Mouse (Mus musculus) cerebellum, adult 2 months (tissue): ENCODE results near the gene Rbak. TPM values are rescaled to one million over a fixed set of nuclear protein-coding genes. Genes with fewer than 3 reads are reported as not detected.
"Not testable (repeated sequence)": the region's sequence is repeated elsewhere in the genome, so short reads cannot be mapped to it uniquely, and the experiment has no call there.

Experiments
- DNase-seq, 2 experiments: peaks; one replicate each; pipeline ENCODE4 v3.0.0; 2021
- H3K27ac ChIP-seq: fragments of 200-500 bp; 2 replicates; pipeline ENCODE4 v1.5.1; 2012; ENCODE audit warnings: low read length, control low read depth, inconsistent platforms; ENCODE audit not compliant: insufficient read depth
- H3K27me3 ChIP-seq: fragments of 200-500 bp; 2 replicates; pipeline ENCODE4 v1.6.1; 2012; ENCODE audit warnings: inconsistent platforms, mild to moderate bottlenecking, low read length, moderate library complexity; ENCODE audit not compliant: control insufficient read depth, insufficient read depth
- H3K4me1 ChIP-seq: fragments of 200-500 bp; 2 replicates; pipeline ENCODE4 v1.6.1; 2011; ENCODE audit warnings: low read length; ENCODE audit not compliant: control insufficient read depth, insufficient read depth
- H3K4me3 ChIP-seq: fragments of 200-500 bp; replicated peaks from 2 replicates; pipeline ENCODE3; 2011; ENCODE audit warnings: mild to moderate bottlenecking, low read depth, low read length, control low read depth; ENCODE audit not compliant: insufficient read depth
- CTCF ChIP-seq: fragments of 200-500 bp; IDR thresholded peaks from 2 replicates; pipeline ENCODE4 v1.5.1; 2011; ENCODE audit warnings: low read depth, mild to moderate bottlenecking, control low read depth, low read length, moderate library complexity, borderline replicate concordance; ENCODE audit not compliant: insufficient read depth
- POLR2A ChIP-seq: fragments of 200-500 bp; IDR thresholded peaks from 2 replicates; pipeline ENCODE4 v1.6.1; 2011; ENCODE audit warnings: low read length, control low read depth, borderline replicate concordance; ENCODE audit not compliant: insufficient read depth
- WGBS: fragments of 180-500 bp; shearing (Covaris S2); methylation state at CpG from one replicate; pipeline ENCODE4 v1.1.7; 2018; 5-methylcytosine and 5-hydroxymethylcytosine counted together
- polyA plus RNA-seq: library from polyadenylated mRNA; depleted of rRNA; stranded (reverse); fragments of >200 nt; gene quantifications from 2 replicates; pipeline ENCODE4 v1.2.3, GENCODE M21; 2012; rRNA removed

Gene Rbak
- 13.3 and 13.8 TPM in 2 replicates for polyA plus RNA-seq

DNA sequence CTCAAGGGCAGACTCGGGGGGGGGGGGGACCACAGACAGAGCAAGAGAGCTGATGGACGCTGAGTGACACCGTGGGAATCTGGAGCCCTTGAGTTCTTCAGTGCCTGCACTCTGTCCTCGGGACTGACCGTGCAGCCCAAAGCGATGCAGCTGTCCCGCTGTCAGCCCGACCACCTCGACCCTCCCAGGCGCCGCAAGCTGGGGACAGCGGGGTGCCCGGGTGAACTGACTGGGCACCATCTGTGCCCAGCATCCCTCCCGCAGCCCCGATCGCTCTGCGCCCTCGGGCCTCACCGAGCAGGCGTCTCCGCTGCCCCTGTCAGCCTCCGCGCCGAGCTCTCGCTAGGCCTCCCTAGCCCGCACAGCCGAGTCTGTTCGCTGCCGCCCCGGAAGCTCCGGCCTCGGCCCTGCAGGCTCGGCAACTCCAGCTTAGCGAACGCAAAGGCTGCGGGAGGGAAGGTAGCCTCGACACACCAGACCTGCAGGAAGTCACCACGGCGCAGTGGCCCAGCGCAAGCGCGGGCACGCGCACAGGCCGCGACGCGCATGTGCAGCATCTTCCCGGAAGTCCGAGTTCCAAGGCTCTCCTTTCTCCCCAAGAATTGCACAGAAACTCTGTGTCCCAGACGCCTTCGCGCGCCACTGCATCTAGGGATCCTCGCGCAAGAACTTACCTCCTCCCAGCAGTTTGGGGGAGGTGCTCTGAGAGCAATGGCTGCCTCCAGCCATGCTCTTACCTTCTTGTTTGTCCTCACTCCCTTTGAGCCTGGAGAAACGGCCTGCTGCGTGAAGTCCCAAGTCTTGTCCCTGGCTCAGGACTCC lies at the start of gene Rbak, which contains the start of gene Spdye4b:
Gene Rbak, minus strand, starts transcription at position 521 of the 822 bp plus-strand sequence.
Gene Spdye4b, plus strand, starts transcription at position 763 of the 822 bp plus-strand sequence.
- TF ChIP-seq POLR2A (peak; percentile 84), CTCF (no peak)
- DNase-seq = peak; percentile 94 to 96
- no peaks in the 10 kb centered on the region for H3K27me3 ChIP-seq
- under 1% methylated on average over 58 of the region's 58 CpGs for WGBS
- H3K4me3 ChIP-seq = peak within 1 kb of the TSS; percentile 64
- H3K4me1 ChIP-seq = peaks cover 2% of the 10 kb centered on the region
- H3K27ac ChIP-seq = peak within 1 kb of the TSS; percentile 67

DNA sequence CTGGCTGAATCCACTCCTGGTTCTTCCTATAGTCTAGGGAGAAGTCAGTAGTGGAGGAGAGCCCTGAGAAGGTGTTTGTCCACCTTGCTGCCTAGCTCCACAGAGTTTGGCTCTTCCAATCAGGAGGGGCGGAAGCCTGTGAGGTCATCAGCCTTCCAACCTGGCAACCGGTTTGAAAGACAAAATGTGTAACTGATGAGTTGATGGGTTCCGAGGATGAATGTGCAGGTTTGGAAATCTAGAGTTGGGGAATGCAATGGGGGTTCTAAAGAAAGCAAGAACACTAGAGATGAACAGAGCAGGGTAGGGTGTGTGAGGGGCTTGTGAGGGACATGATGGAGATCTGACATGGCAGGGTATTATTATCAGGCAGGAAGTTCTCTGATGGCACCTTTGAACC lies 46.2 kb upstream of the Rbak start, which contains the start of gene Spdye4a:
Gene Spdye4a, minus strand, starts transcription at position 101 of the 400 bp plus-strand sequence.
- no peak for TF ChIP-seq CTCF
- no peak for TF ChIP-seq POLR2A

GRCm38 (mm10) chr5:143222287-143222686 lies 41.7 kb upstream of the Rbak start:
- no peak for DNase-seq
- H3K4me1 ChIP-seq = no peaks in the 10 kb centered on the region
- no peaks in the 10 kb centered on the region for H3K27me3 ChIP-seq
- H3K4me3 ChIP-seq = no peak overlapping the region
- H3K27ac ChIP-seq = no peak overlapping the region
- TF ChIP-seq POLR2A (no peak), CTCF (no peak)
- 81% methylated on average over 1 of the region's 1 CpGs for WGBS

More for the DNA sequence above, 46.2 kb upstream of the Rbak start, which contains the start of gene Spdye4a:
- no peak within 1 kb of the TSS for H3K27ac ChIP-seq
- 89% methylated on average over 3 of the region's 3 CpGs for WGBS
- DNase-seq = no peak
- no peaks in the 10 kb centered on the region for H3K4me1 ChIP-seq
- H3K27me3 ChIP-seq = no peaks in the 10 kb centered on the region
- no peak within 1 kb of the TSS for H3K4me3 ChIP-seq

DNA sequence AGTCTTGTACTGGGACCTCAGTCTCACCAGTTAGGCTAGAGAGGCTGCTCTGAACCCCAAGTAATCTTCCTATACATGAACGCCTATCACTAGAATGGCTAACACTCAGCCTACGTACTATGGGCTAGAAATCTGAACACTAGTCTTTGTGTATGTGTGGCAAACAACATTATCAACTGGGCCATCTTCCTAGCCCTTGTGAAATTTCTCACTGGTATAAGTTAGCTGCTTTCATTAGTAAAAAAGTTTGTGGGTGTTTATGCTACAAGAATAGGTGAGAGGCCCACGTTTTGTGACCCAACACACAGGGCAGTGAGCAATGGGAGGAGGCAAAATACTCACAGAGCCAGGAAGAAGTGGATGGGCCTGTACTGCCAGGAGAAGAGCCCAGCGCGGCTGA lies 40.4 kb upstream of the Rbak start:
- no peaks in the 10 kb centered on the region for H3K27me3 ChIP-seq
- H3K27ac ChIP-seq = no peak overlapping the region
- 82% methylated on average over 5 of the region's 5 CpGs for WGBS
- no peaks in the 10 kb centered on the region for H3K4me1 ChIP-seq
- TF ChIP-seq CTCF = no peak
- no peak for TF ChIP-seq POLR2A
- no peak overlapping the region for H3K4me3 ChIP-seq
- no peak for DNase-seq

- DNase-seq = no peak
- H3K4me3 ChIP-seq = no peak overlapping the region
- H3K4me1 ChIP-seq = no peaks in the 10 kb centered on the region
- no peaks in the 10 kb centered on the region for H3K27me3 ChIP-seq
- TF ChIP-seq POLR2A (no peak), CTCF (no peak)
- no peak overlapping the region for H3K27ac ChIP-seq
- WGBS = 85% methylated on average over 2 of the region's 2 CpGs
Observed at GRCm38 (mm10) chr5:143213832-143214231, 33.3 kb upstream of the Rbak start.

GRCm38 (mm10) chr5:143205015-143205414 lies 24.4 kb upstream of the Rbak start:
- Histone ChIP-seq H3K4me3 (no peak overlapping the region), H3K27me3 (no peaks in the 10 kb centered on the region), H3K27ac (no peak overlapping the region), H3K4me1 (no peaks in the 10 kb centered on the region)
- TF ChIP-seq CTCF (no peak), POLR2A (no peak)
- DNase-seq = no peak
- 78% methylated on average over 3 of the region's 3 CpGs for WGBS

GRCm38 (mm10) chr5:143196506-143196905 lies 15.9 kb upstream of the Rbak start:
- 76% methylated on average over 4 of the region's 4 CpGs for WGBS

GRCm38 (mm10) chr5:143195166-143195565 lies 14.6 kb upstream of the Rbak start:
- DNase-seq = no peak
- Histone ChIP-seq H3K27ac (no peak overlapping the region), H3K4me3 (no peak overlapping the region), H3K27me3 (no peaks in the 10 kb centered on the region), H3K4me1 (no peaks in the 10 kb centered on the region)
- TF ChIP-seq CTCF (no peak), POLR2A (no peak)
- 28% methylated on average over 2 of the region's 2 CpGs for WGBS

More at GRCm38 (mm10) chr5:143196506-143196905, 15.9 kb upstream of the Rbak start:
- H3K4me1 ChIP-seq = no peaks in the 10 kb centered on the region
- no peak for TF ChIP-seq CTCF
- no peak for TF ChIP-seq POLR2A
- H3K4me3 ChIP-seq = no peak overlapping the region
- H3K27ac ChIP-seq = no peak overlapping the region
- no peak for DNase-seq
- no peaks in the 10 kb centered on the region for H3K27me3 ChIP-seq

DNA sequence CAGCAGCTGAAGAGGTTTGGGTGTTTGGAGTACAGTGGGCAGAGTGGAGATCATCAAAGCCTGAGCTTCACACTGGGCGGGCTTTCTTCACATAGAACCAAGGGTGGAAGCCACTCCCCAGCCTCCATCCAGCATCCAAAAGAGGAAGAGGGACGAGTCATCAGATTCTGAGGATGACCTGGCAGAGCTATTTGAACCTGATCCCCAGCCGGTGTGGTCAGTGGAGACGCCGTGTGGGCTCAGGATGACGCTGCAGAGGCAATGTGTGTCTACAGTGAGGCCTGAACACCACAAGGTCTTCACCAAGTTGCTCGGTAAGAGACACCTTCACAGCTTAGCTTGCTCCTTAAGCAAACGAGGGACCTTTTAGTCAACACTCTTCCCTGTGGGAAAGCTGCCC lies 14.2 kb upstream of the Rbak start:
- H3K4me3 ChIP-seq, H3K27me3 ChIP-seq, H3K27ac ChIP-seq, DNase-seq, H3K4me1 ChIP-seq: not testable (repeated sequence)
- 53% methylated on average over 8 of the region's 8 CpGs for WGBS
